Mouse (Mus musculus) embryonic fibroblast, embryonic 13.5 days (primary cell): ENCODE measurements at regions not wholly inside any gene's neighbourhood (a gene's known extent, or its start where the extent isn't known, plus 50 kb on each side); places are given as distances from the start of the nearest gene placed in this dataset.
"Not testable (repeated sequence)": the region's sequence is repeated elsewhere in the genome, so short reads cannot be mapped to it uniquely, and the experiment has no call there.

Experiments
- H3K27ac ChIP-seq: 2 replicates; pipeline ENCODE4 v1.5.1; 2012; ENCODE audit warnings: low read length, control low read depth, inconsistent platforms; ENCODE audit not compliant: insufficient read depth
- H3K4me1 ChIP-seq: 2 replicates; pipeline ENCODE4 v1.6.1; 2011; ENCODE audit warnings: low read length; ENCODE audit not compliant: control insufficient read depth, insufficient read depth
- H3K4me3 ChIP-seq: 2 replicates; pipeline ENCODE4 v1.5.1; 2011; ENCODE audit warnings: mild to moderate bottlenecking, control low read depth, low read length; ENCODE audit not compliant: insufficient read depth
- CTCF ChIP-seq: IDR thresholded peaks from 2 replicates; pipeline ENCODE4 v1.5.1; 2011; ENCODE audit warnings: mild to moderate bottlenecking, control low read depth, low read length, moderate library complexity, borderline replicate concordance; ENCODE audit not compliant: insufficient read depth
- POLR2A ChIP-seq: IDR thresholded peaks from 2 replicates; pipeline ENCODE4 v1.6.1; 2011; ENCODE audit warnings: low read depth, mild to moderate bottlenecking, control low read depth, low read length, moderate library complexity

- not testable (repeated sequence) for H3K4me1 ChIP-seq, H3K27ac ChIP-seq, H3K4me3 ChIP-seq
Observed at GRCm38 (mm10) chr12:3188734-3189275, 121.0 kb downstream of the Rab10 start.

GRCm38 (mm10) chr12:3188137-3188536 is 121.6 kb downstream of the Rab10 start:
- H3K27ac ChIP-seq = no peak overlapping the region
- H3K4me3 ChIP-seq = no peak overlapping the region
- TF ChIP-seq POLR2A = no peak
- TF ChIP-seq CTCF = no peak
- H3K4me1 ChIP-seq = no peaks in the 10 kb centered on the region

DNA sequence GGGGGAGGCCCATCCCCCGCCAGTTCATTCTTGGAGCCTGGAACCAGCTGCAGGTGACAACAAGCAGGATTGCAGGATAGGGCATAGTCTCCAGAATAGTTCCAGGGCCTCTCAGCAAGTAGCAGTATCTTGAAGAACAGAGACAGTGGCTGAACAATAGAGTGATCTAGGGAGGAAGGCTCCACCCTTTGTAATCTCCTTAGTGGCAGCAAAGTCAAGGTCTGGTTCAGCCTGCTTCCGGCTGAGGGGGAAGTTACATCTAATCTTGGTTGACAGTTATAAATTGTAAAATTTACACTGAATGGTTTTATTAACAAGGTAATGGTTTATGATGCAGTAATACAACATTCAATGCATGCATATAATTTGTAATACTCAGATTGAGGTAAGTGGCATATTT is 136.4 kb downstream of the Rab10 start:
- TF ChIP-seq POLR2A (no peak), CTCF (no peak)
- no peak overlapping the region for H3K27ac ChIP-seq
- H3K4me1 ChIP-seq = no peaks in the 10 kb centered on the region
- no peak overlapping the region for H3K4me3 ChIP-seq

- H3K27ac ChIP-seq, H3K4me3 ChIP-seq, H3K4me1 ChIP-seq: not testable (repeated sequence)
Observed at GRCm38 (mm10) chr12:3169705-3170287, 140.0 kb downstream of the Rab10 start.

DNA sequence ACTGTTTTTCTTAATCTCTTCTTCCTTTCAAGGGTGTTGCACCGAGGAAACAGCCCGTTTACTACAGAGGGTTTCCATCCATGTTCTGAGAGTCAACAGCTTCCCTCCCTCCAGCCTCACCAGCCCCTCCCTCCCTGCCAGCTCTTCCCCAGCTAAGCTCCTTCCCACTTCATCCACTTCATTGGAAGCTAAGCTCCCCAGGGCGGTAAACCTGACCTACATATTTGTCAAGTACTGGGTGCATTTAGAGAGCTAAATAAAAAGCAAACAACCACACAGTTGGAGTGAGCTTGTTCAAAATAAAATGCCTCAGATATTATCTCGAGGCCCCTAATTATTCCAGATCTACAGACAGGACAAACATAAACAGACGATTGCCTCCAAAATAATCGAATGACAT is 148.1 kb downstream of the Rab10 start:
- H3K4me1 ChIP-seq, H3K27ac ChIP-seq, H3K4me3 ChIP-seq: not testable (repeated sequence)

DNA sequence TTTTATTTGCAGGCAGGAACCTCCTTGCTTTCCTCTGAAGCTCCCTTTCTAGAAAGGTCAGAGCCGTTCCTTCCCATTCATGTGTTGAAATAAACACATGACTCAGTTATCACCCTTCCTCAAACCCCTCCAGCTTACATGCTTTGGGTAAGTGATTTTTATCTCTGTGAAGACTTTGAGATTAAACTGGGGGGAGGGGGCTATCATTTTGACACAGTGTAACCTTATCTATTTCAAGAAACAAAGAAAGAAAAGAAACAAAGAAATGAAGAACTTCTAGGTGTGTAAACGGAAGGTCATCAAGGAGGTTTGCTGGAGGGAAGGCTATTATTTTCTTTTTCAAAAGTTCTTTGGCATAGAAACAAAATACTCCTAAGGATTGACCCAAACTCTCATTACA is 151.0 kb downstream of the Rab10 start:
- H3K27ac ChIP-seq, H3K4me3 ChIP-seq, H3K4me1 ChIP-seq: not testable (repeated sequence)

DNA sequence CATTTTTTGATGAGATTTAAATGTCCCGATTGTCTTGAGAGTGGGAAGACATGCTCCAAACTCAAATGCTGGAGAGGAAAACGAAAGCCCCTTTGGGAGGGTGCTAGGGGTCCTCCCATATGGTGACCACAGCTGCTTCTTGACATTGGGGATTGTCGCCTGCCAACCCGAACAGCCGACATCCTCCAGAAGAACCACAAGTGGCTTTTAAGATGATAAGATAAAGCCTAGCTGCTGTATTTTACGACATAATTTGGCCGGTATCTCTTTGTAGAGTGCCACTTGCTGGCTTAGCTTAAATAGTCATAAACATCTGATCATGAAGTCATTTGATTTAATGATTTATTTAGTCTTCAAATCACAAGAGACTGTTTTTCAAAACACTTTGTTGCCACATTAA is 156.1 kb downstream of the Rab10 start:
- H3K4me3 ChIP-seq, H3K27ac ChIP-seq, H3K4me1 ChIP-seq: not testable (repeated sequence)

- H3K27ac ChIP-seq, H3K4me1 ChIP-seq, H3K4me3 ChIP-seq: not testable (repeated sequence)
Observed at GRCm38 (mm10) chr12:3132553-3132952, 177.2 kb downstream of the Rab10 start.

DNA sequence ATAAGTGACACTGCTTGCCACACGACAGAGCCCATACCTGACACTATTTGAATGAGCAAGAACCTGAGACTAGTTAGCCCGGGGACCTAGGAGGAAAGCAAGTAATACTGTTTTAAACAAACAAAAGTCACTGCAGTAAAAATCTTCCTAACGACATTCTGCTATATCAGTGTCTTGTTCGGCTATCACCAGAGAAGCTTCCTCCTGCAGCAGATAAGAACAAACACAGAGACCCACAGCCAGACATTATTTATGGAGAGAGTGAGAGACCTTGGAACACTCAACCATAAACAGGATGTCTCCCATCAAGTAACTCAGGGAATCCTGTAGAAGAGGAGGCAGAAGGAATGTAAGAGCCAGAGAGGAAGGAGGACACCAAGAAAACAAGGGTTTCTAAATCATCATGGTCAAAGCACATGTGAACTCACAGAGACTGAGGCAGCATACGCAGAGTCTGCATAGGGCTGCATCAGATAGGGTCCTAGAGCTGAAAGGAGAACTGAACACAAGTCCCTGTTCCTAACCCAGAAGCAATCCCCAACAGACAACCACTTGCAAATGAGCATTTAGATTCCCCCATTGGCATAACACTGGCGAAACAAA is 178.5 kb downstream of the Rab10 start:
- H3K4me3 ChIP-seq, H3K4me1 ChIP-seq, H3K27ac ChIP-seq: not testable (repeated sequence)

GRCm38 (mm10) chr12:3127336-3127735 is 182.4 kb downstream of the Rab10 start:
- not testable (repeated sequence) for H3K4me3 ChIP-seq, H3K4me1 ChIP-seq, H3K27ac ChIP-seq

DNA sequence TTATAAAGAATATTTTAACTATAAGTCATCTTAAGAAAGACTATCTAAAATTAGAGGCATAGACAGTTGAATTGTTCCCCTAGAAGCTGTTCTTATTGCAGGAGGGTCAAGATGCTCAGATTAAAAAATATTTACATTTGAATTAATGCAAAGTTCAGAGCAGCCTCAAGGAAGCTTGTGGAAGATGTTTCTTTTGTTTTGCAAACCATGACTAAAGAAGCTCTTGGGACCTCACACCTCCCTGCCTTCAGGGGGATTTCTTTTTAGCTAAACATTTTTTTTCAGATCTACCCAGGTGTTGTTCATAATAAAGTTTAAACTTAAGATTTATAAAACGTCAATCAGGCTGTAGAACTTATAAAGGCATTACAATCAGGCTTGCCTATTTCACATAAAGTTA is 185.7 kb downstream of the Rab10 start:
- H3K4me3 ChIP-seq = no peak overlapping the region
- no peak overlapping the region for H3K27ac ChIP-seq
- H3K4me1 ChIP-seq = no peaks in the 10 kb centered on the region
- TF ChIP-seq CTCF (no peak), POLR2A (no peak)

DNA sequence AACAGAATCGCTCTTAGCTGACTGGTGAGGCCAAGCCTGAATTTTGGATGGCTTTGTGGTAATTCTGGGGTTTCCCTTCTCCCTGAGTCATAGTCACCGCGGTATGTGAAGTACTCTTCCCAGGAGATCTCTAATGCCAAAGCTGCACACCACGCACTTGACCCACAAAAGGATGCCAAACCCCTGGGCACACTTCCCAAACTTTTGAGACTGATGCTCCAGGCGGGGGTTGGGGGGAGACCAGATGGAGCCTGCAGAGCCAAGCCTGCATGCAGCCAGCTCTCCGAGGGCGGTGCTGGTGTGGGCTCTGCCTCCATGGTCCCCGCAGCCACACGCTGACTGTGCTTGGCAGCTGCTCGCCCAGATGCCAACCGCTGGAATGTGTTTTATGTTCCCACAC is 199.2 kb downstream of the Rab10 start:
- not testable (repeated sequence) for H3K4me3 ChIP-seq, H3K4me1 ChIP-seq, H3K27ac ChIP-seq

- not testable (repeated sequence) for H3K27ac ChIP-seq, H3K4me3 ChIP-seq, H3K4me1 ChIP-seq
Observed at GRCm38 (mm10) chr12:3109671-3110070, 200.1 kb downstream of the Rab10 start.

GRCm38 (mm10) chr12:3101963-3102362 is 207.8 kb downstream of the Rab10 start:
- H3K4me3 ChIP-seq, H3K27ac ChIP-seq, H3K4me1 ChIP-seq: not testable (repeated sequence)
